Mouse (Mus musculus): Measurements from ENCODE around the gene Necab3.

The Necab3 gene

DNA sequence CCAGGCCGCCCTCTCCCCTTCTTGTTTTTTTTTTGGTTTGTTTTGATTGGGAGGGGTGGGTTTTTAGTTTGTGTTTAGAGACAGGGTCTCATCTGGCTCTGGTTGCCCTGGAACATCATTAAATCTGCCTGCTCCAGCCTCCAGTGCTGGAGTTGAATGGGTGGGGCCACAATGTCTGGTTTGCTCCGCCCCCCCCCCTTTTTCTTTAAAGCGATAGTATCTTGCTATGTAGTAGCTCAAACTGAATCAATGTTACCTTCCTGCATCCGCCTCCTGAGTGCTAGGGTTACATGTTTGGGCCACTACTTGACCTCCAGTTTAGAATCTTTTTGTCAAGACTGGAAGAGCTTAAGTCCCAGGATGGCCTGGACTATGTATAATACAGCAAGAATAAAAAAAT lies 12.6 kb upstream of the Necab3 start:
- no peak for DNase-seq

DNA sequence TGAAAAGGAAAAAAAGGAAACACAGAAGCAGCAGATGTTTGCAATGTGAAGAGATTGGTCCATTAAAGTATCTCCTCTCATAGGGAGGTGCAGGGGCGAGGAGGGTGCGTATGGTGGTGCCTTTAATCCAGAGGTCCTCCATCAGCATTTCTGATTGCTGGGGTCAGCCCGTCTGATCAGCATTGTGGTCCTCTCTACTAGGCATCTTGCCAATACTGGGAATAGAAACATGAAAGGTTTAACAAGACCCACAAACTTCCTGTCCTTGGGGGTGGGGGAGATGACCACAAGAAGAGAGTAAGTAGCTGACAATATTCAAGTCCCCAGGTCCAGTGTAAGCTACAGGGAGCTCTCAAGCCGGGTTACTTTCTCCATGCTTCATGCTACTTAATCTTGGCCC lies 12.0 kb upstream of the Necab3 start:
- DNase-seq: no peak

DNA sequence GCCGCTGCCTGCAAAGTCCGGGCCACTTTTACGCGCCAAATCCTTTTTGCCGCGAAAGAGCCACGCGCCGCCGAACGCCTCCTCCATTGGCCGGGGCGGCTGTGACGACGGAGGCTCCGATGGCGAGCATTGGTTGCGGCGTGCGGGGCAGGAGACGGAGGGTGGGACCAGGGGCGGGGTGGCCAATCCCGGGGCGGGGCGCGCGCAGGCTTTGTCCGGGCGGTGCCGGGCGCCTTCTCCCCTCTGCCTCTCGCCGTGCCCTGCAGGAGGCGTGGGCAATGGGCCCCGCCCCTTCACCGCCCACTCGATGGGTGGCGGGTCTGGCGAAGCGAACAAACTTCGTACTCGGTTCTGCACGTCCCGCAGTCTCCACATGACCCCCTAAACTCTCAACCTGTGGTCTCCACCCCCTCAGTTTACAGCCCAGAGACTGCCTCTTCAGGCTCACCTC lies 11.2 kb upstream of the Necab3 start, which contains the start of gene E2f1:
E2f1 (minus strand) TSS at position 57 of the 451 bp plus-strand sequence.
- peak; percentile 96 for DNase-seq

DNA sequence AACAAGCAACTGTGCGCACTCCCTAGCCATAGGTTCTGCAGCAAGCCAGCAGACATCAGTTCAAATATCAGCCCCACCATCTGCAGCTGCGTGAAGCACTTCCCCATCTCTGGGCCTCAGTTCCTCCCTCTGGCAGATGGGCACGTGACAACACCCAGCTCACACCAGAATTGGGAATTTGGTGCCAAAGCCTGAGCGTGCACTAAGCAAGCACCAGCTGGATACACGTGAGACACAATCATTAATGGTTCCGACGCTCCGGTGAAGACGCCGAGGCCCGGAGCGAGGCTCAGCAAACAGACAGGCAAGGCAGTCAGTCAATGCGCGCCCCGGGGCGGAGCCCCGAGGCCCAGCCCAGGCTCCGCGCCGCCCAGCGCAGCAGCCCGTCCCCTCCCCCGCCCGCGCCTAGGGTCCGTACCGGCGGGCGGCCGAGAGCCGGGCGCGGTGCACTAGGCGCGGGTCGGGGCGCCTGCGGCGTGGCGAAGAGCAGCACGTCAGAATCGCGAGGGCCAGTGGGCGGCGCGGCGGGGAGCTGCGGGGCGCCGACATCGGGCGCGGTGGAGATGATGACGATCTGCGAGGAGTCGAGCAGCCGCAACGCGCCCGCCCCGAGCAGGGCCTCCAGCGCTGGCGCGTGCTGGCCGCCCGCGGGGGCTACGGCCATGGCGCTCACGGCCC lies 10.5 kb upstream of the Necab3 start:
- DNase-seq: peak; percentile 71

DNA sequence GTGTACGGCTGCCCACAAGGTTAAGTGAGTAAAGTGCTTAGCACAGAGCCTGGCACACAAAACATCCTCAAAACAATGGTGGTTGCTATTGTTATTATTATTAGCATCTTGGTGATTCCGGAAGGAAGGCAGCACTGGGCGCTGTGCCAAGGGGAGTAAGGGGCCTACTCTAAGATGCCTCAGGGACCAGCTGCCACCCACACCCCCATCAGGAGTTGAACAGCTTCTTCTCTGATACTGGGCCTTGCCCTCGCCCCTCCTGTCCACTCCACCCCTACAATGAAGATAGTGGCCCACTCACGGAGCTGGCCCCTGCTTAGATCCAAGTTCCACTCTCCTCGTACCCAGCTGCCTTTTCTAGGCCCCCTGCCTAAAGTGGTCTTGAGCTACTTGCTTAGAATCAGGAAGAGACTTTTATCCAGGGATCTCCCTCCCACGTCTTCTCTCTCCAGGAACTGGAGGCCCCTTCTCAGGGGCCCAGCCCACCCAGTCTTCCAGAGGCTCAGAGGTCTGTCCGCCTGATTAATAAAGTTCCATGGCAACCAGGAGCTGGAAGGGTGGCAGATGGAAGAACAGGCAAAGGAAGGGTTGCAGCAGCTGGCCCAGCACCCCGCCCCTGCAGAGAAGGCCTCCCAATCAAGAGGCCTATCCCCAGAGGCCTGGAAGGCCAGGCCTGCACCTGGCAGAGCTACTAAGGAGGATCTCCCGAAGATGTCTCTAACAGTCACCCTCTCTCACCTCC lies 9.8 kb upstream of the Necab3 start:
- DNase-seq: no peak

DNA sequence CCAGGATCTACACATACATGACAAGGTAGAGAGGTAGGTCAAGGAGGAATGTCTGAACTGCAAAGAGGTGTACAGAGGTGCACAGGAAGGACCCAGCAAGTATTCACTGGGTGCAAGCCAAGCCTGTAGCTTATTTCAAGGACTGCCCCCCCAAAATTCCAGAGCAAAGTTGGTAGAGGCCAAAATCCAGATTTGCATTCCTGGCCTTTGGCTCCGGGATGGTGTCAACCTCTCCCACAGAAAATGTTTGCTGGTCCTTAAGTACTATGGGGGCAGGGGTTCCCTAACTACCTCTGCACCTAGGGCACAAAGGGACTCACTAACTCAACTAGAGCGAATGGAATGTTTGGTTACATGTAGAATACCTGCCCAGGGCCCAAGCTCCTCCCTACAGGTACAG lies 9.1 kb upstream of the Necab3 start:
- DNase-seq: no peak

DNA sequence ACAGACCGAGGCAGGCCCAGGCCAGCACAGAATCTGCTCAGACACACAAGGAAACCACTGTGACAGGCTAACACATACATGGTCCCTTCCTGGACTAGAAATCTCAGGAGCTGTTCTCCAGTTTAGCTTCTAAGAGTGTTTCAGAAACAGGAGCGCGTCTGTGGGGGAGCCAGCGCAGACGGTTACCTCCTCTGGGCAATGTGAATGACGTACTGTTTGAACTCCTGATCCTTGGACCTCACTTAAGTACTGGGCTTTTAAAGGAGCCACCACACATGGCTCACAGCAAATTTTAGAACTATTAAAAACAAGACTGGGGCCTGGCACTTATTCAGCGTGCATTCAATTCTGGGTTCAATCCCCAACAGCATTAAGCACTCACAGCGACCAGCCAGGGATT lies 8.0 kb upstream of the Necab3 start:
- no peak for DNase-seq

DNA sequence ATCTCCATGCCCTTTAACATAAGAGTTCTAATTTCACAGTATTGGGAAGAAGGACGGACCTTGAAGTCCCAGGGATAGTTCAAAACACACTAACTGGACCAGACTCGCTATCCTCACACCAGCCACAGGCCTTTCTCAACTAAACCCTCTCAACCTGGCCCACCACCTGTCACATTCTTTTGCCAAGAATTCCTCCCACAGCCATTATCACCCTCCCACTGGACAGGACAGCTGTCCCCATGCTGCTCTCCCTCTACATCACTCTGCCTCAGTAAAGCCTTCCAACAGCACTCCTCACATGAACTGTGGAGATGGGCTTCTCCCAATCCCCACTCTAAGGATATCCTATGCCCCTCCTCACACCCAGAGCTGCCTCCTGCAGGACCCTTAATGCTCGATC lies 6.9 kb upstream of the Necab3 start:
- DNase-seq: no peak

DNA sequence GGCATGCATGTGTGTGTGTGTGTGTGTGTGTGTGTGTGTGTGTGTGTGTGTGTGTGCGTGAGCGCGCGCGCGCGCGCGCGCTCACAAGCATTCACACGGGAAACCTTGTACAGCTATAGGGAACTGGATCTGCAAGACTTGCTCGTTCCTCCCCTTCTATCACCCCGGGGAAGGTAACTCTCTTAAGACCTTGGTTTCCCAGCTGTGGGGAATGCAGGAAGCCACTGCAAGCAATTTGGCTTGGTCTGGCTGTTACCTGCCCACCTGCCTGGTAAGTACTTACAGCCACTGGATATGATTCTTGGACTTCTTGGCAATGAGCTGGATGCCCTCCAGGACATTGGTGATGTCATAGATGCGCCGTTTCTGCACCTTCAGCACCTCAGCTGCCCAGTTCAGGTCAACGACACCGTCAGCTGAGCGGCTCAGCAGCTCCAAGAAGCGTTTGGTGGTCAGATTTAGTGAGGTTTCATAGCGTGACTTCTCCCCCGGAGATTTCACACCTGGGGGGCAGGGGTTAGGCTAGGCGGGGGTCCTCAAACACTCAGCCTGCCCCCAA lies 5.0 kb upstream of the Necab3 start:
- DNase-seq: no peak

DNA sequence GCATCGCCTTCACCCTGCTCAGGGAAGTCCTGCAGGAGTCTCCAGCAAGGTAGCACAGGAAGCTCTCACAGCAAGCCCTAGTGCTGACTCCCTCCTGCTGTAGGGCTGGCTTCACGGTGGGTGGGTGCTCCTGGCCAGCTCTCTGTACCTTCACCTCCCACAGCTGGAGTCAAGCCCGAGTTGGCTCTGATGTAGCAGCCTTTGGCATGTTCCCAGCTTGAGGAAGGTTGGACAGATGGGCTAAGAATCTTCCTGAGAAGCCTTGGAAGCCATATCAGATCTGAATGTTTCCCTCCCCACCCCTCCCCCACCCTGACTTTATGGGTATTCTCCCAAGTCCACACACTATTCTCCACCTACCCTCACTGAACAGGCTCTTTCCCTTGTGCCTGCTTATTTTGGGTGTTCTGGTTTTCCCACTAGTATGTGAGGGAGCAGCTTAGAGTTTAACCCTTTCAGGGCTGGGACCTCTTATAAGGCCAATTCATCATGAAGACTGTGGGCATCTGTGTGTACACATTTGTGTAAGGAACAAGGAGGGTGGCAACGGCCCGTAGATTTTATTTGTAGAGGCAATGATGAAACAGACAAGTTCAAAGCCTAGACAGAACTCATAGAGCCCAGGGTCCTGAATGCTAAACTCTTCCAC lies 1.4 kb downstream of the Necab3 start:
- peak; percentile 18 for DNase-seq

DNA sequence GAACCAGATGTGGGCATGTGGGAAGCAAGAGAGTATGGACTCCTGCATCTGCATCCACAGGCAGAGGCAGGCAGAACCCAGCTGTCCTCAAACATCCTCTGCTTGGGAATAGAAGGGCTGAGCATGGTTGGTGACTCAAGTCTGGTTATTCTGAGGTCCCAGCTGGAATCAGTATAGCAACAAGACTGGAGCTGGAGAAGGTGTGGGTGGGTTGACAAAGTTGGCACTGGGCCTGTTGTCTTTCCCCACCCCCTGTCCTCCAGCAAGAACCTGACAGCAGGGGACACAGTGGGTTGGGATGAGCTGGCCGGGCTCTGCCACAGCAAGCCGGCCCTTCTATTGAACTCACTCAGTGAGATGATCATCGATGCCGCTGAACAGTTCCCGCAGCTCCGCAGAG lies 3.5 kb downstream of the Necab3 start:
- no peak for DNase-seq

DNA sequence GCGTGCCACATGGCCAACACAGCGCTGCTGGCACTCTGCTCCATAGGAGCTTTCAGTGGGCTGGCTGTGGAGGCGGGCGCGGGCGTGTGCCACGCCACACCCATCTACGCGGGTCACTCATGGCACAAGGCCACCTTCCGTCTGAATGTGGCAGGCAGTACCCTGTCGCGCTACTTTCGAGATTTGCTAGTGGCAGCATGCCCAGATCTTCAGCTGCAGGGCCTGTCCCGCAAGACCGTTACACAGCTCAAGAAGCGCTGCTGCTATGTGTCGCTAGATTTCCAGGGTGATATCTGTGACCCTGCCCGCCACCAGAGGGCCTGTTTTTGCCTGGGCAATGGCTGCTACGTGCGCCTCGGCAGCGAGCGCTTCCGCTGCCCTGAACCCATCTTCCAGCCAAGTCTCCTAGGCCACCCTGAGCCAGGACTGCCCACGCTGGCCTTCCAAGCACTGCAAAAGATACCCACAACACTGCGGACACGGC lies 6.2 kb downstream of the Necab3 start:
- DNase-seq: peak; percentile 82

DNA sequence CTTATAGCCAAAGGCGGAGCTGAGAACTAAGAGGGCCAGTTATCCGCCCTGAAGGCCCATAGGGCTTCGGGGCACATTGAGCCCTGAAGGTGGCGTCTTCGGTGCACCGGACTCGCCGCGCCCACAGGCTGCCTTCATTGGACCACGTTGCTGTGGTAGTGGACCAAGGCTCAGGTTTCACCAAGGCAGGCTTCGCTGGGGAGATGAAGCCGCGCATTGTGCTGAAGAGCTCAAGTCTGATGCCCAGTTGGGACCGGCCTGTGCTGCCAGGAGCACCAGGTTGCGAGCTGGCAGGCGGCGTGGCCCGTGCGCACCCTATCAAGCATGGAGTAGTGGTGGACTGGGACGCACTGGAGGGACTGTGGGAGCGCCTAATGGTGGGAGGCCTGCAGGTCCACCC lies 6.8 kb downstream of the Necab3 start:
- DNase-seq: no peak

DNA sequence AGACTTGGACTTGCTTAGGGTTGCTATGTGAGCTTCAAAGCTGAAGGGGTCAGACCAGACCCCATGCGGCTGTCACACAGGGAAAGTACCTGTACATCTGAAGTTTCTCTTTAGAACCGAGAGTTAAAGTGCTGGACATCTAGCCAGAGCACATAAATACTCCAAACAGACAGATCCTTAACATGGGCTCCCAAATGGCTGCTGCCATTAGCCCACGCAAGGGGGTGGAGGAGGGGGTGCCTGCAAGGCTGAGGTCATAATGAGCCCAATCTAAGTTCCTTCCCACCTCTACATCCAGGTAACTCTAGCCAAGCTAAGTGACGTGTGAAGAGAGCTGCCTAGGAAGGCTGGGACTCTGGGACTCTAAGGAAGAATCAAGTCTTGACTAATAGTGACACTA lies 7.2 kb downstream of the Necab3 start, which contains the start of gene Actl10:
Actl10 (plus strand) TSS at position 301 of the 400 bp plus-strand sequence.
- DNase-seq: no peak

DNA sequence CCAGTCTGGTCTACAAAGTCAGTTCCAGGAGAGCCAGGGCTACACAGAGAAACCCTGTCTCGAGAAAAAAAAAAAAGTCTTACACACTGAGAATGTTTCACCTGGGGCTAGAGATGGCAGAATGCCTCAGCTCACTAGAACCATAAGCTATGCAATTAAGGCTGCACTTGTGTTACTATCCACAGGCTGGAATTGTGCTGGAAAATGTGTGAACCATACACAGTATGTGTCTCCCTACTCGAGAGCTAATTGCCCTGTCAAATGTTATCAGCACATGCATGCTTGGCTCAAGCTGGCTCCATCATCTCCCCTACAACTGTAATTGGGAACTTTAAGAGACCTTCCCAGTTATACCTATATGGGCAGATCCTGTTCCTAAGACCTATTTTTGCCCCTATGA lies 7.8 kb downstream of the Necab3 start:
- no peak for DNase-seq

DNA sequence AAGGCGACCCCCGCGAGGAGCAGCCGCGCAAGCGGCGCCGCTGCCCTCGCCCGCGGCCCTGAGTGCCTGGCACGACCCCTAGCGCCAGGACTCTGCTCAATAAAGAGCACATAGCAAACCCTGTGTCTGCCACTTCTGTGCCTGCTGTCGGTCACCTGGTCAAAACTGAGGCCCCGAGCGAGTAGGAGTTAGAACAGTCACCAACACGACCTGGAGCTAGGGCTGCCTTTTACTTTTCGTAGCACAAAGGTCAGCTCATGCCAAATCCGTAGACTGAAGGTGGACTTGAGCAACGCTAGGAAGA lies 8.9 kb downstream of the Necab3 start:
- no peak for DNase-seq

DNA sequence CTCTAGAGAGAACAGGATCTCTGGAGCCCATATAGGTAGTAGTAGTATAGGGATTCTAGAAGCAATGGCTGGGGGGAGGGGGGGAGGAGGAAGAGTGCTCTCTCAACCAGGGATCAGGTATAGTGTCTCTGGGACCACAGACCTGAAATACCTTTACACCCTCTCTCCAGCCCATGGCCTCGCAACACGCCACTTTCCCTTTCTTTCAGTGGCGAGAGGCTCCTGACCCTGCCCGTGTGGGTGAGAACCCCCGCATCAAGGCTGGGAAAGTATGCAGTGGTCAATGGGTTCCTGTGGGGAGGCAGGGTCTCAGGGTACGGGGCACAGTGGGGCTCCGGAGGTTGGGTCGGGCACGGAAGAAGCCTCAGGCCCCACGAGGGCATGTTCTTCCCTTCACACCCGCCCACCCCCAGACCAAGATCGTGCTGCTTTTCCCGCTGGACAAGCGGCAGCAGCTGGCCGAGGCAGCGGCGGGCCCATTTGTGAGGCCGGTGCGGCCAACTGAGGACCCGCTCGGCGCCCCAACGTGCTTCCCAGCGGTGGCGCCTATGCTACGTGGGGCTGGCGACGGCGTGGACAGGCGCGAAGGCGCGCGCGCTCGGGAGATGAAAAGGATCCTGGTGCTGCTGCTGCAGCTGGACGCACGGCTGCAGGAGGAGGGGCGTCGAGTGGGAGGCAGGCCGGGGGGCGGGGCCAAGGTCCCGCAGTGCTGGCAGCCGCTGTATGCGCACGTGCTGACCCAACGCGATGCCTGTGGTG lies 9.4 kb downstream of the Necab3 start:
- peak; percentile 70 for DNase-seq

DNA sequence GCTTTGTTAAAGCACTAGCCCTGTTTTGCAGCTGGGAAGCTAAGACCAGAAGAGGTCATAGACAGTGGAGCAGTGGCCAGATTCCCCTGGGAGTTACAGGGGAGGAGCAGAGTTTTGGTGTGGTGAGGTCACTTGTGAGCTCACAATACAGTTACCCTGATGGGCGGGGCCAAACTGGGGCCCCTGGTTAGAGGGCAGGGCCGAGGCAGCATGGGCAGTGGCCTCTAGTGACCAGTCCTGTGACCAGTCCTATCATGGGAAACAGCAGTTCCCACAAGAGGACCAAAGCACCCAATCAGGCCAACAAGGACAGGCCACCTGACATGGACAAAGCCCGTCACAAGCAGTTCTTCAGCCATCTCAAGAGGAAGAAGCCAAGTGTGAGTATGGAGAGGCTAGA lies 10.0 kb downstream of the Necab3 start:
- no peak for DNase-seq

DNA sequence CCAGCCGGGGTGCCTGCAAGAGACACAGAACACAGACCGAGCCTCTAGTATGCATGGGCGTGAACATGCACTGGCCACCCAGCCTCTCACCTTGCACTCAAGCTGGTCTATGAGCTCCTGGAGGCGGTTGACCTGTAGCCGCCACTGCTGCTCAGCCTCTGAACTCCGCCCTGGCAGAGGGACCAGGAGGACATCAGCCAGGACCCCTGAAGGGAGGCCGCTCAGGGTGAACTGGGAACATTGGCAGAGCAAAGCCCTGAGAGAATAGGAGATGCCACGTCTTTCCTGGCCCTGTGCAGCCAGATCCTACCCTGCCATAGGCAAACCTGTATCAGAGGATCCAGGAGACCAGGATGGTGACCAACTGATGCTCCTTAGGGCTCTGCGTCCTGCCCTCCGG lies 12.0 kb downstream of the Necab3 start, which contains the start of gene 1700003F12Rik:
1700003F12Rik (plus strand) TSS at position 375 of the 400 bp plus-strand sequence.
- no peak for DNase-seq

DNA sequence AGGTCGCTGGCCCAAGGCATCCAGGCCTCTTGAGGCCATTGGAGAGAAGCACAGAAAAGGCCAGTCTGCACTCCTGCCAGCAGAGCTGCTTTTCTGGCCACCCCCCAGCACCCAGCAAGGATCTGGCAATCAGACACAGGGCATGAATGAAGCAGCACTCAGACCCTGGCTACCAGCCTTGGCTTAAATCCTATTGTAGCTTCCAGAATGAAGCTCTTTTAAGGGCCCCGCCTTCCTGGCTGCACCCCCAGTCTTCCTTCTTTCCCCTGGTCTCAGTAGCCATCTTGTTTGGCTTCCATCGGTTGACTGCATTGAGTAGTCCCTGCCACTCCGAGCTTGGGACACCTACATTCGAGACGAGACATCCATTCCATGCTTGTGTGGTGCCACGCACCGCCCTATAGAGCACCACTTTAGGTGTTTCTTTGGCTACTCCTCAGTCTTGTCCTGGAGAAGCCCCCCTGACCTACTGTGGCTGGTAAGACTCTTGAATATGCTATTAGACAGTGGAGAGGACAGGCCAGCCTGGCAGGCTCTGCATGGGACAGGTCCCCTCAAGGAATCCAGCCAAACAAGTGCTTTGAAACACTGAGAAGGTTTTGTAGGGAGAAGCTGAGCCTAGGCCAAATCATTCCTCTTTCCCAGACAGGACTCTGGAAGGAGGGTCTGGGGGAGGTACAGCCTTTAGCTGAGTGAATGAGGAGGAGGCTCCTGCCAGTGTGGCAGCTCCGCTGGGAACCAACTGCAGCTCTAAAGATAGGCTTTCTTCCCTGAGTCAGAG lies 14.9 kb downstream of the Necab3 start:
- no peak for DNase-seq

DNA sequence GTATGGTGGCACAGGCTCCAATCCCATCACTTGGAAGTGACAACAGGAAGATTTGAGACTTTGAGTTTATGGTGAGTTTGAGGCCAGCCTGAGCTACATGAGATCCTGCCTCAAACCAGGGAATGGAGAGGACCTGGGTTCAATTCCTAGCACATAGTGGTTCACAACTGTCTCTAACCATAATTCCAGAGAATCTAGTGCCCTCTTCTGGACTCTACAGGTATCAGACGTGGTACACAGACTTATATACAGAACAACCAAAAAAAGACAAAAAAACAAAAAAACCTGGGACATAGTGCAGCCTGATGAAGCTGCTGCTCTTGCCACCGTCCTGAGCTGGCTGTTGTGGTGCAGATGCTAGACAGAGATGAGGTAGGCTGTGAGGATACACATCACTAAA lies 17.1 kb downstream of the Necab3 start:
- no peak for DNase-seq

DNA sequence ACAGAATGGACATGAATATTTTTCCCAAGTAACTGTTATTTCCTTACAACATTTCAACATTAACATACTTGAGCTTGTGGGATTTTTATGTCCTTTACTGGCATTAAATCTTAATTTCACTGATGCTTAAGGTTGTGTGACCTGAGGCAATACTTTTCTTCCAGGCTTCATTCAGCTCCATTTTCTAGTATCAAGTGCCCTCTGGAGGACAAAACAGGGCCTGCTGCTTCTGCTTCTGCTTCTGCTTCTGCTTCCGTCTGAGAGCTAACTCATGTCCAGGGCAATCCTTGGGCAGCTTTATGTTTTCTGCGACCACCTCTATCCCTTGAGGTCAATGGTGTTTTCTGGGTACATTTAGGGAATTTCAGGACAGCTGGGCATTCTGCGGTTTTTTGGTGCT lies 19.0 kb downstream of the Necab3 start:
- DNase-seq: peak; percentile 30
